Mouse (Mus musculus): ENCODE measurements around the gene Gm42957. TPM values are rescaled to one million over a fixed set of nuclear protein-coding genes. Genes with fewer than 3 reads are reported as not detected.
A peak's percentile ranks its signal among the peaks of the same experiment; 100 is the strongest.
"Not testable (repeated sequence)": the region's sequence is repeated elsewhere in the genome, so short reads cannot be mapped to it uniquely, and the experiment has no call there.

Gm42957 gene
- polyA plus RNA-seq, 1 experiment: 0.13 TPM

DNA sequence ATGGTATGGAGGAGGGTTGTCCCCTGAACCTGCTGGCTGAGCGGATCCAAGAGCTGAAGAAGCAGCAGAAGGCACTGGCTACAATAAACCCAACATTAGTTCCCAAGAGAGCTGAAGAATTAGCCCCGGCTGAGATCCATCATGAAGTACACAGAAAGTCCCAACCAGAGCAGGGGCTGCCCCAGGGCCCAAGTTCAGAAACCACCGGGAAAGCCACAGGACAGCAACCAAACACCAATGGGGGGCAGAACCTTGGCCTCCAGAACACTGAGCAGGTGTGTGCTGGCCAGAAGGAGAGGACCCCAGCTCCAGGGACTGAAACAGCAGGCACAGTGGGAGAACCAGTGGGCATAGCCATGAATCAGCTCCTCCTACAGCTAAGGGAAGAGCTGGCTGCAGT lies 48.2 kb downstream of the Gm42957 start:
- Histone ChIP-seq H3K4me3 (ENCODE audit: insufficient read depth, low read length) (no peak overlapping the region), H3K27ac (ENCODE audit: insufficient read depth, low read length) (no peak overlapping the region), H3K4me1 (ENCODE audit: control insufficient read depth, insufficient read depth, low read length) (no peaks in the 10 kb centered on the region; the same call in 1 of the 2 replicates)
- TF ChIP-seq POLR2A (IDR thresholded peaks at IDR 0.05; ENCODE audit: extremely low read depth, insufficient read depth, low read length) (no peak), CTCF (IDR thresholded peaks at IDR 0.05; ENCODE audit: extremely low read depth, insufficient read depth, low read length) (no peak)

- Histone ChIP-seq H3K4me3 (ENCODE audit: insufficient read depth, low read length) (no peak overlapping the region), H3K4me1 (ENCODE audit: control insufficient read depth, insufficient read depth, low read length) (no peaks in the 10 kb centered on the region), H3K27ac (ENCODE audit: insufficient read depth, low read length) (no peak overlapping the region)
- TF ChIP-seq CTCF (IDR thresholded peaks at IDR 0.05; ENCODE audit: extremely low read depth, insufficient read depth, low read length): no peak
- no peak for TF ChIP-seq POLR2A (IDR thresholded peaks at IDR 0.05; ENCODE audit: extremely low read depth, insufficient read depth, low read length)
Observed at GRCm38 (mm10) chr3:96684151-96684821, 49.0 kb downstream of the Gm42957 start.

DNA sequence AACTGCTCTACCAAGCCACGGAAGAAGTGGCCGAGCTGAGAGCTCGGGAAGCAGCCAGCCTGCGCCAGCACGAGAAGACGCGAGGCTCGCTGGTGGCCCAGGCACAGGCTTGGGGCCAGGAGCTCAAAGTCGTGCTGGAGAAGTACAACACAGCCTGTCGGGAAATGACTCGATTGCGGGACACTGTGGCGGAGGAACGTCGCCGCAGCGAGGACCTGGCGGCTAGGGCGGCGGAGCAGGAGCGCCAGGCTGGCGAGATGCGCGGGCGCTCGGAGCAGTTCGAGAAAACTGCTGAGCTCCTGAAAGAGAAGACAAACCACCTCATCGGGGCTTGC lies 49.5 kb downstream of the Gm42957 start:
- TF ChIP-seq POLR2A (IDR thresholded peaks at IDR 0.05; ENCODE audit: extremely low read depth, insufficient read depth, low read length): no peak
- TF ChIP-seq CTCF (IDR thresholded peaks at IDR 0.05; ENCODE audit: extremely low read depth, insufficient read depth, low read length): no peak
- no peaks in the 10 kb centered on the region for H3K4me1 ChIP-seq (ENCODE audit: control insufficient read depth, insufficient read depth, low read length)
- H3K4me3 ChIP-seq (ENCODE audit: insufficient read depth, low read length): no peak overlapping the region
- no peak overlapping the region for H3K27ac ChIP-seq (ENCODE audit: insufficient read depth, low read length)

DNA sequence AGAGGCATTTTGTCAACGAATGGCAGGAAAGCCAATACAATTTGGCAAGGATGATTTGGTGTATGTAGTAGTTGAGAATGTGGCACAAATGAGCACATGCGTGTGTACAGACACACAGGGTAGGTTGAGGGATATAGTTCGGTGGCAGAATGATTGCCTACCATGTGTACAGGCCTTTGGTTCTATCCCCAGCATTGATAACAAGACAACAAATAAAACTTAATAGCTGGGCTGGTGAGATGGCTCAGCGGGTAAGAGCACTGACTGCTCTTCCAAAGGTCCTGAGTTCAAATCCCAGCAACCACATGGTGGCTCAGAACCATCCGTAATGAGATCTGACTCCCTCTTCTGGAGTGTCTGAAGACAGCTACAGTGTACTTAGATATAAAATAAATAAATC lies 50.8 kb downstream of the Gm42957 start:
- not testable (repeated sequence) for H3K27ac ChIP-seq (ENCODE audit: insufficient read depth, low read length); H3K4me3 ChIP-seq (ENCODE audit: insufficient read depth, low read length); H3K4me1 ChIP-seq (ENCODE audit: control insufficient read depth, insufficient read depth, low read length)

DNA sequence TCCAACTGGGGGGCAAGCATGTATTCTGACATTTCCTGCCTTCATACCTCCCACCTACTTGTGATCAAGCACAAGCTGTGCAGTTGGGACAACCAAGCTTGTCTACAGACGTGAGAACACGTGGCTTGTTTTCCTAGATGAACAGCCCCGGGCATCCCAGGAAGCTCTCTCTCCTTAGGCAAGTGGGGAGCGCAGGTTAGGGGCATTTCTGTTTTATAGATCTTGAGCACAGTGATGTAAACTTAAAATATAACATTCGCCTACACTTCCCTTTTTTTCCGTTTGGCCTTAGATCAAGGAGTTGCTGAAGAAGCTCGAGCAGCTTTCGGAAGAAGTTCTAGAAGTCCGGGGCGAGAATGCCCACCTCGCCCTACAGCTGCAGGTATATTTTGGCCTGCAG lies 53.6 kb downstream of the Gm42957 start:
- Histone ChIP-seq H3K4me3 (ENCODE audit: insufficient read depth, low read length) (peak overlapping the region; percentile 15; the same call in 1 of the 2 replicates), H3K4me1 (ENCODE audit: control insufficient read depth, insufficient read depth, low read length) (no peaks in the 10 kb centered on the region), H3K27ac (ENCODE audit: insufficient read depth, low read length) (no peak overlapping the region)
- no peak for TF ChIP-seq POLR2A (IDR thresholded peaks at IDR 0.05; ENCODE audit: extremely low read depth, insufficient read depth, low read length)
- no peak for TF ChIP-seq CTCF (IDR thresholded peaks at IDR 0.05; ENCODE audit: extremely low read depth, insufficient read depth, low read length)

- Histone ChIP-seq H3K27ac (ENCODE audit: insufficient read depth, low read length) (no peak overlapping the region), H3K4me3 (ENCODE audit: insufficient read depth, low read length) (no peak overlapping the region), H3K4me1 (ENCODE audit: control insufficient read depth, insufficient read depth, low read length) (no peaks in the 10 kb centered on the region)
- TF ChIP-seq CTCF (IDR thresholded peaks at IDR 0.05; ENCODE audit: extremely low read depth, insufficient read depth, low read length): no peak
Observed at GRCm38 (mm10) chr3:96690298-96690697, 55.0 kb downstream of the Gm42957 start.

DNA sequence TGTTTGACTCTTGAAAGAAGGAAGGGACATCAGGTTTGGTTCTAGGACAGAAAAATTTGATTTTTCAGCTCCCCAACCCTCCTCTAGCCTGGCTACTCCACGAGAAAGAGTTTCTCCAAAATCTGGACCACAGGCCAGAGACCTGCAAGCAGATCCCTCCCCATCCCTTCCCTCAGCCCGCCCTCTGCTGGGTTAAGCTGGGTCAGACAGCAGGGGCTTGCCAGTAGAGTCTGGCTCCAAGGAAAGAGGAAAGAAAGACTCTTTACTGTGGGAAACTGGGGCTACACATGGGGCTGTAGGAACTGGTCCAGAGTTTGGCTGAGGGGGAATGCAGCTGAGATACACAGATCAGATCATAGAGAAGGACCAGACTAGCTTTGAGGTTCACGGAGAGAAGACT lies 57.2 kb downstream of the Gm42957 start:
- no peaks in the 10 kb centered on the region for H3K4me1 ChIP-seq (ENCODE audit: control insufficient read depth, insufficient read depth, low read length)
- TF ChIP-seq POLR2A (IDR thresholded peaks at IDR 0.05; ENCODE audit: extremely low read depth, insufficient read depth, low read length) (no peak), CTCF (IDR thresholded peaks at IDR 0.05; ENCODE audit: extremely low read depth, insufficient read depth, low read length) (no peak)
- no peak overlapping the region for H3K4me3 ChIP-seq (ENCODE audit: insufficient read depth, low read length)
- H3K27ac ChIP-seq (ENCODE audit: insufficient read depth, low read length): no peak overlapping the region; the same call in 1 of the 2 replicates

- no peak overlapping the region for H3K27ac ChIP-seq (ENCODE audit: insufficient read depth, low read length)
- TF ChIP-seq POLR2A (IDR thresholded peaks at IDR 0.05; ENCODE audit: extremely low read depth, insufficient read depth, low read length) (no peak), CTCF (IDR thresholded peaks at IDR 0.05; ENCODE audit: extremely low read depth, insufficient read depth, low read length) (no peak)
- no peak overlapping the region for H3K4me3 ChIP-seq (ENCODE audit: insufficient read depth, low read length)
- H3K4me1 ChIP-seq (ENCODE audit: control insufficient read depth, insufficient read depth, low read length): no peaks in the 10 kb centered on the region
Observed at GRCm38 (mm10) chr3:96693579-96693978, 58.3 kb downstream of the Gm42957 start.

DNA sequence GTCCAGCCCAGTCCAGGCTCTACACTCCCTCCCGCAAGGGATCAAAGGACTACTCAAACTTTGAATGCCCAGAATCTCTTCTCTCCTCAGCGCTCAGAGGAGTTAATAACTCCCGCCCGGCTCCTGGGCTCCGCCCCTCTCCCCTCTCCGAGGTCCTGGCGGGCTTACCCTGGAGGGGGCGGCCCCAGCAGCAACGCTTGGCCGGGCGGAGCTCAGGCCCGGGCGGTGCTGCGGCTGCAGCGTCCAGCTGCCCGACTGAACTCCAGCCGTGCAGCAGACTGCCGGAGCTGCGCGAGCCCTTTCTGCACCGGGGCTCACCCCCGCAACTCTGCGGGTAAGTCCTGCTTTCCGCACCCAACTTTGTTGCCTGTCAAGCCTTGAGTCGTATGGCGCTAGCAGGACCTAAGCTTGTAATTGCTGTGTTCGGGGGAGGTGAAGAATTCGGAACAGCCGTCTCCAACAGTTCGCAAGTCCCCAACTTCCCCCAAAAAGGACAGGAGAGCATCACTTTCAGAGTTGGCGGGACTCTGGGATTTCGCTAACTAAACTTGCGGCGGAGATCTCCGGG lies 61.0 kb downstream of the Gm42957 start, which contains the start of gene Pias3:
Gene Pias3 (plus strand): TSS at position 187 of the 568 bp plus-strand sequence.
- no peak for TF ChIP-seq CTCF (IDR thresholded peaks at IDR 0.05; ENCODE audit: extremely low read depth, insufficient read depth, low read length)
- peak; percentile 48; the same call in 1 of the 2 replicates for TF ChIP-seq POLR2A (IDR thresholded peaks at IDR 0.05; ENCODE audit: extremely low read depth, insufficient read depth, low read length)
- Histone ChIP-seq H3K27ac (ENCODE audit: insufficient read depth, low read length) (peak within 1 kb of the TSS; percentile 76; the same call in 1 of the 2 replicates), H3K4me1 (ENCODE audit: control insufficient read depth, insufficient read depth, low read length) (no peaks in the 10 kb centered on the region), H3K4me3 (ENCODE audit: insufficient read depth, low read length) (peak within 1 kb of the TSS; percentile 86)
